Mouse (Mus musculus): ENCODE measurements around the gene Gm13272. TPM values are rescaled to one million over a fixed set of nuclear protein-coding genes. Genes with fewer than 3 reads are reported as not detected.

Gm13272 gene
- polyA plus RNA-seq, 1 experiment from 2014 or later: not detected

Other genes starting within 250 kb of the Gm13272 start
- not detected in 2 replicates for gene Ifna15, start 221.6 kb upstream of the Gm13272 start, polyA plus RNA-seq (2015; fragmentation: Nextera tagmentation; extraction: Ambion mirVana)
- not detected in 2 replicates for gene Ifna14, start 208.1 kb upstream of the Gm13272 start, polyA plus RNA-seq (2015; fragmentation: Nextera tagmentation; extraction: Ambion mirVana)
- gene Ifna9, start 187.5 kb upstream of the Gm13272 start, polyA plus RNA-seq (2015; fragmentation: Nextera tagmentation; extraction: Ambion mirVana): not detected in 2 replicates
- gene Ifna12, start 176.5 kb upstream of the Gm13272 start, polyA plus RNA-seq (2015; fragmentation: Nextera tagmentation; extraction: Ambion mirVana): not detected in 2 replicates
- not detected in 2 replicates for gene C87499, start 145.4 kb upstream of the Gm13272 start, polyA plus RNA-seq (2015; fragmentation: Nextera tagmentation; extraction: Ambion mirVana)
- gene Ifna13, start 135.4 kb upstream of the Gm13272 start, polyA plus RNA-seq (2015; fragmentation: Nextera tagmentation; extraction: Ambion mirVana): not detected in 2 replicates
- gene Ifna16, start 102.9 kb upstream of the Gm13272 start, polyA plus RNA-seq (2015; fragmentation: Nextera tagmentation; extraction: Ambion mirVana): not detected in 2 replicates
- gene Ifna2, start 95.9 kb upstream of the Gm13272 start, polyA plus RNA-seq (2015; fragmentation: Nextera tagmentation; extraction: Ambion mirVana): not detected in 2 replicates
- not detected in 2 replicates for gene Ifnab, start 88.5 kb upstream of the Gm13272 start, polyA plus RNA-seq (2015; fragmentation: Nextera tagmentation; extraction: Ambion mirVana)
- gene Gm26566, start 58.0 kb upstream of the Gm13272 start, polyA plus RNA-seq (2015; fragmentation: Nextera tagmentation; extraction: Ambion mirVana): 0.84 and 1.0 TPM in 2 replicates
- gene Klhl9, start 57.4 kb upstream of the Gm13272 start, polyA plus RNA-seq (2015; fragmentation: Nextera tagmentation; extraction: Ambion mirVana): 111 and 122 TPM in 2 replicates
- gene Gm13271, start 25.0 kb upstream of the Gm13272 start, polyA plus RNA-seq (2015; fragmentation: Nextera tagmentation; extraction: Ambion mirVana): not detected in 2 replicates
- gene Gm13283, start 19.7 kb upstream of the Gm13272 start, polyA plus RNA-seq (2015; fragmentation: Nextera tagmentation; extraction: Ambion mirVana): 0.22 and 0.63 TPM in 2 replicates
- gene Gm13290, start 6.0 kb upstream of the Gm13272 start, polyA plus RNA-seq (2015; fragmentation: Nextera tagmentation; extraction: Ambion mirVana): 0.46 and 0.70 TPM in 2 replicates
- gene Gm13289, start 2.9 kb upstream of the Gm13272 start, polyA plus RNA-seq (2015; fragmentation: Nextera tagmentation; extraction: Ambion mirVana): not detected in 2 replicates
- gene Ifnz, start 2.3 kb downstream of the Gm13272 start, polyA plus RNA-seq (2015; fragmentation: Nextera tagmentation; extraction: Ambion mirVana): not detected in 2 replicates
- gene Gm13276, start 5.9 kb downstream of the Gm13272 start, polyA plus RNA-seq (2015; fragmentation: Nextera tagmentation; extraction: Ambion mirVana): not detected in 2 replicates
- not detected in 2 replicates for gene Gm13277, start 8.8 kb downstream of the Gm13272 start, polyA plus RNA-seq (2015; fragmentation: Nextera tagmentation; extraction: Ambion mirVana)
- gene Gm13278, start 11.7 kb downstream of the Gm13272 start, polyA plus RNA-seq (2015; fragmentation: Nextera tagmentation; extraction: Ambion mirVana): not detected in 2 replicates
- gene Gm13275, start 14.6 kb downstream of the Gm13272 start, polyA plus RNA-seq (2015; fragmentation: Nextera tagmentation; extraction: Ambion mirVana): not detected in 2 replicates
- gene Gm13279, start 17.5 kb downstream of the Gm13272 start, polyA plus RNA-seq (2015; fragmentation: Nextera tagmentation; extraction: Ambion mirVana): not detected in 2 replicates
- gene Gm13285, start 19.8 kb downstream of the Gm13272 start, polyA plus RNA-seq (2015; fragmentation: Nextera tagmentation; extraction: Ambion mirVana): 0.58 and 1.4 TPM in 2 replicates
- not detected in 2 replicates for gene Gm13287, start 23.4 kb downstream of the Gm13272 start, polyA plus RNA-seq (2015; fragmentation: Nextera tagmentation; extraction: Ambion mirVana)
- 0.11 TPM in 1 of 2 replicates, not detected in the other for gene Gm13288, start 25.7 kb downstream of the Gm13272 start, polyA plus RNA-seq (2015; fragmentation: Nextera tagmentation; extraction: Ambion mirVana)
- gene Ifna7, start 36.4 kb downstream of the Gm13272 start, polyA plus RNA-seq (2015; fragmentation: Nextera tagmentation; extraction: Ambion mirVana): not detected in 2 replicates
- gene Ifna11, start 40.1 kb downstream of the Gm13272 start, polyA plus RNA-seq (2015; fragmentation: Nextera tagmentation; extraction: Ambion mirVana): not detected in 2 replicates
- gene Ifna6, start 47.6 kb downstream of the Gm13272 start, polyA plus RNA-seq (2015; fragmentation: Nextera tagmentation; extraction: Ambion mirVana): not detected in 2 replicates
- not detected in 2 replicates for gene Ifna5, start 55.7 kb downstream of the Gm13272 start, polyA plus RNA-seq (2015; fragmentation: Nextera tagmentation; extraction: Ambion mirVana)
- gene Ifna4, start 62.0 kb downstream of the Gm13272 start, polyA plus RNA-seq (2015; fragmentation: Nextera tagmentation; extraction: Ambion mirVana): not detected in 2 replicates
- not detected in 2 replicates for gene Ifna1, start 70.2 kb downstream of the Gm13272 start, polyA plus RNA-seq (2015; fragmentation: Nextera tagmentation; extraction: Ambion mirVana)
- not detected in 2 replicates for gene Ifne, start 100.4 kb downstream of the Gm13272 start, polyA plus RNA-seq (2015; fragmentation: Nextera tagmentation; extraction: Ambion mirVana)